Mouse (Mus musculus): ENCODE measurements around the gene Fam53a.

The Fam53a gene

GRCm38 (mm10) chr5:33632526-33632925 is 3.1 kb upstream of the Fam53a start:
- DNase-seq (ENCODE audit: low read depth, low spot score), result no peak

- DNase-seq (ENCODE audit: low read depth, low spot score), result no peak
Observed at GRCm38 (mm10) chr5:33630615-33631014, 1.2 kb upstream of the Fam53a start.

GRCm38 (mm10) chr5:33630061-33630460 is 626 bp upstream of the Fam53a start:
- no peak for DNase-seq (ENCODE audit: low read depth, low spot score)

DNA sequence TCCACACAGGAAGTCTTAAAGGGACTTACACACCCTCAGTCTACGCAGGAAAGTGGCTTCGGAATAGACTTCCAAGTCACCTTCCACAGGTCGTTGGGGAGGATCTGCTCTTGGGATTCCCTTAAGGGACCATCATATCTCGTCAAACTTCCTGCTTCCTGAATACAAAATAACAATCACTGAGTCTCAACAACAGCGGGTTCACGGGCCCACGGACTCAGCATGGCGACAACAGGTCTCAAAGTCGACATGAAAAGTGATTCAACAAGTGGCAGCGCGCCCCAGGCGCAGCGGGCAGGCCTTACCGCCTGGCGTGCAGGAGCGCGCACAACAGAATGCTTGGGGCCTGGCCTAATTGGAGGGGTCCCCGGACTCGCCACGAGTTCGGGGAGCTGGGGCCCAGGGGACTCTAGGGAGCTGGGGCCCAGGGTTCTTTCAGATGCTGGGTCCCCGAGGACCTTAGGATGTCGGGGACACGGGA is 575 bp downstream of the Fam53a start:
- peak; percentile 63 for DNase-seq (ENCODE audit: low read depth, low spot score)

DNA sequence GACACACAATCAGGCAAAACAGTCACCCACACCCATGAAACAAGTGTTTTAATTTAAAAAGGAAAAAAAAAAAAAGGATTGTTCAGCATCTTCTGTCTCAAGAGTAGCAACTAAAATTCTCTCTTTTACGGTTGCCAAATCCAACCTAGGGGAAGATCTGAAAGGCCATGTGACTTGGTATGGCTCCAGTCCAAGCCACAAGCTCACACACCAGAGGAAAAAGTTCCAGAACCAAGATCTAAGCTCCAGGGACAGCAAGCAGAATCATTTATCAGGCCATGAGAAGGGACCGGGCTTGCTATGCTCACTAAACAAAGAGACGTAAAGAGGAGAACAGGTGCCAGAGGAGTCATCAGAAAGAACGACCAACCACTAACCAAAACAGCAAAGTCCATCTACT is 1.5 kb downstream of the Fam53a start:
- DNase-seq (ENCODE audit: low read depth, low spot score), result no peak

DNA sequence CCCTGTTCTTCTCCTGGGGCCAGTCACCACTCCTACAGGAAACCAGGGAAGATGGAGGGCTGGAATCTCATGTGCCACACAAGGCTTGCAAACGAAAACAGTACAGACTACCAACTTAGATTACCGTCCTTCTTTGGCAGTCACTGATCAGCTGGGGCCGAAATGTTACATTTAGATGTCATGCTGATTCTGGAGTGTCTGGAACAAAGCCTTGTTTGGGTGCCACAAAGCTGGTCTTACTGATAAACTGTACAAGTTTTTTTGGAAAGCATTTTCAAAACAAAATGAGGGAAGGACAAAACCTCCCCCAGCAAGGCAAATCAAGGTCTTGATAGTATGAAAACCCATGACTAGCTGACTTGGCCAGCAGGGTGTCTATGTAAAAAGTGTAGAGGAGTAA is 5.7 kb downstream of the Fam53a start:
- DNase-seq (ENCODE audit: low read depth, low spot score), result no peak

DNA sequence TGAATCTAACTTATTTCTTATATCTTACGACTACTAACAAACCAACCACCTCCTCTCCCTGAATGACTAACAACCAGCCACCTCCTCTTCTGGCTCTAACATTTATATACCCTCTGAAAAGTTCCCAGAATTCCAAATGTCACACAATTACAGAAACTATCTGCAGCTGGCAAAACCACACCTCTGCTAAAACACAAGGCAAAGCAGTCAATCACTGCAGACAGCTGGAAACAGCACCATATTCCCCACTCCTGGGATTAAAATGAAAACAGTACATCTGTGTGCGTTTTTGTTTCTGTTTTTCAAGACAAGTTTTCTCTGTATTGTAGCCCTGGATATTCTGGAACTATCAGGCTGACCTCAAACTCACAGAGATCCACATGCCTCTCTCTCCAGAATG is 6.8 kb downstream of the Fam53a start:
- DNase-seq (ENCODE audit: low read depth, low spot score), result no peak

DNA sequence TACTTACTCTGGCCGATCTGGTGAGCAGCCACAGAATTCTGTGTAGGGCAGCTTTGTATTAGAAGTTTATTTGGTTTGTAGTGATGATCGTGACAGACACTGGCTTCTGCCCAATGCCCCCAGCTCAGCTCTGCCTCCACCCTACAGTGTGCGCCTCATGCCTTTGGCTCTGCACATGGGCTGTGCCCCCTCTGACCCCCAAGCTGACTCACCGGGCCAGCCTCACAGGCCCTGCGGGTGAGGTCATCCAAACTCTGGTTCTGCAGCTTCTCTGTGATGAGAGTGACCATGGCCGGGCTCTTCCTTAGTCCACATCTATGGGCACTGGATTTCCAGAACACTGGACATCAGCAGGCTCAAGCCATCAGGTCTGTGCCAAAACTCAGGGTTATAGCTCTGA is 15.0 kb downstream of the Fam53a start:
- no peak for DNase-seq (ENCODE audit: low read depth, low spot score)

DNA sequence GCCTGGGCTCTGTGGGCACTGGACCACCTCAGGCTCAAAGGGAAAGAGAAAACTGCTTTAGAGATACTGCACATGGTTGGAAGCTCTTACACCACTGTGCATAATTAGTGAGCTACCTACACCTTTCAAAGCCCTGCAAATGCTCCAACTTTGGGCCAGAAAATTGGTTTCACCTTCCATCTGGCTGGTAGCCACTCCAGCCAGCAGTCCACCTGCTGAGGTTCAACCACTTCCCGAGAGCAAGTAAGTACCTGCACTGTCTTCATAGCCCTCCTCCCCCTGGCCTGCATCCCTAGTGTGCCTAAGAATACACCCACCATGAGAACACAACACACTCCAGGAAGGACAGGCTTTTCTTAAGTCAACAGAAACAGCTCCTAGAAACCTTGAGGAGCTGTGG is 17.6 kb downstream of the Fam53a start:
- DNase-seq (ENCODE audit: low read depth, low spot score), result no peak

GRCm38 (mm10) chr5:33609226-33609625 is 20.2 kb downstream of the Fam53a start:
- DNase-seq (ENCODE audit: low read depth, low spot score), result no peak

DNA sequence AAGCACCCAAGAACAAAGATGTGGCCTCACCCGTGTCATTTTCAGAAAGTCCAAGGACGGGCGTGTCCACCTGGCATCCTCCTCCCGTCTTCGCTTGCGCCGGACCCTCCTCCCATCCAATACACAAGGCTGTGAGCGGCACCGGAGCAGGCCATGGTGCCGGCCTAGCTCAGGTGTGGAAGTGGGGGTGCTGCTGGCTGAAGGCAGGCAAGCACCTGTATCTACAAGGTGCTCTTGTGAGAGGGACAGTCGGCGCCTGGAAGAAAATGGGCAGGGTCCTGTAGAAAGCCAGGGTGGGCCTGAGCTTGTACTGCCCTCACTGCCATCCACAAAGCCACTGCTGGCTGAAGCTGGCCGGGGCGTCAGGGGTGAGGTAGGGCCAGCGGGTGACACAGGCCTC is 22.0 kb downstream of the Fam53a start:
- DNase-seq (ENCODE audit: low read depth, low spot score), result no peak

DNA sequence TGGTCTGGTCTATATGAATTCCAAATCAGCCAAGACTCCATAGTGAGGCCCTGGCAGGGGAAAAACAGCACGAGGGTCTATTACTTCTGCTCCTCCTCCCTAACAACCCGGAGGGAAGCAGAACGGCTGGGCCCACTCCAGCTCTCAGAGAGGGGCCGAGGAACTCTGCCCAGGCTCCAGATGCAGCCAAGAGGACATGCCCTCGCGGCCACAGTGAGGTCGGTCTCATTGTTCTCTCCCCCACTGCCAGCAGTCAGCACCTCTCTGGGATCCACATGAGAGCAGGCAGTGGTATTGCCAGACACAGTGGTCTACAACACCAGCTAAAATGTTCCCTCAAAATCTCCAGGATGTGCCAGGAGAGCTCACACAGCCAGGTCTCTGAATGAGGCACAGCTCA is 22.8 kb downstream of the Fam53a start:
- DNase-seq (ENCODE audit: low read depth, low spot score), result no peak

DNA sequence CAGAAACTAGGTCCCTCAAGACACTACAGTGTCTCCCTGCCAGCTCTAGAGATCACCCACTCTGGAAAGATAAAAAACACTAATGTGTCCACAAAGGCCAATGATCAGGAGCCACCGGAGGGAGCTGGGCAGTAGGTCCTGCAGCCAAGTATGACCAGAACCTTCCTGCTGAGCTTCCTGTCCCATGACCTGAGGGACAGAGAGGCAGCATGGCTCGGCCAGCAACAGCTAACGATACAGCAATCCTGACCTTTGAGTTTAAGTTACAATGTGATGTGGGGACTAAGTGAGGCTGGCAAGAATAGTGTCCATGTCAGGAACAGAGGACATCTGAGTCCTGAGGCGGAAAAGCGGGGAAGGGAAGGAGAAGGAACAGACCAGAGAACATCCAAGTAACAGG is 24.1 kb downstream of the Fam53a start:
- no peak for DNase-seq (ENCODE audit: low read depth, low spot score)

GRCm38 (mm10) chr5:33593620-33594019 is 35.8 kb downstream of the Fam53a start:
- peak; percentile 25 for DNase-seq (ENCODE audit: low read depth, low spot score)

GRCm38 (mm10) chr5:33589221-33589888 is 40.1 kb downstream of the Fam53a start:
- peak; percentile 90 for DNase-seq (ENCODE audit: low read depth, low spot score)

DNA sequence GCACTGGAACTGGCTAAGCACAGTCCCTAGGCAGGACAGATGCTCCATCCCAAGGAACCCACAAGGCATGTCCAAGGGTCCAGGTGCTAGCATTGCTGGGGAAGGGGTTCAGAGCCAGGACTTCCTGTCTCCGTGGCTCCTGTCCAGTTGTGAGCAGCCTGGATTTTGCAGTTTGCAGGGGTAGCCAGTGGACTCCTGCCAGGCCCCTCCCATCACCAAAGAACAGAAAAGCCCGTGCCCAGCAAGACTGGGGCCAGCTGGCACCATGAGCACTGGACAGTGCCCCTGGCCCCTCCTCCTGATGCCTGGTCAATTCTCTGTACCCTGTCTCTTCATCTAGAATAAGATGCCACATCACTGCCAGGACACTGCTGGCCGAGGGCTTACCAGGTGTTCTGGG is 41.4 kb downstream of the Fam53a start:
- no peak for DNase-seq (ENCODE audit: low read depth, low spot score)

GRCm38 (mm10) chr5:33587498-33588058 is 41.9 kb downstream of the Fam53a start:
- DNase-seq (ENCODE audit: low read depth, low spot score), result peak; percentile 22

- DNase-seq (ENCODE audit: low read depth, low spot score), result no peak
Observed at GRCm38 (mm10) chr5:33580336-33580735, 49.1 kb downstream of the Fam53a start.

GRCm38 (mm10) chr5:33574207-33574606 is 55.2 kb downstream of the Fam53a start:
- DNase-seq (ENCODE audit: low read depth, low spot score), result no peak

- DNase-seq (ENCODE audit: low read depth, low spot score), result no peak
Observed at GRCm38 (mm10) chr5:33565886-33566285, 63.5 kb downstream of the Fam53a start.

GRCm38 (mm10) chr5:33556277-33556995 is 73.0 kb downstream of the Fam53a start:
- no peak for DNase-seq (ENCODE audit: low read depth, low spot score)

Data from mesoderm, embryonic 11.5 days (tissue).